Mouse (Mus musculus): ENCODE measurements around the gene Gucy1b1. TPM values are rescaled to one million over a fixed set of nuclear protein-coding genes. Genes with fewer than 3 reads are reported as not detected.
A peak's percentile ranks its signal among the peaks of the same experiment; 100 is the strongest.

Gucy1b1 gene
- polyA plus RNA-seq, 1 experiment from 2014 or later: 74.0 TPM

DNA sequence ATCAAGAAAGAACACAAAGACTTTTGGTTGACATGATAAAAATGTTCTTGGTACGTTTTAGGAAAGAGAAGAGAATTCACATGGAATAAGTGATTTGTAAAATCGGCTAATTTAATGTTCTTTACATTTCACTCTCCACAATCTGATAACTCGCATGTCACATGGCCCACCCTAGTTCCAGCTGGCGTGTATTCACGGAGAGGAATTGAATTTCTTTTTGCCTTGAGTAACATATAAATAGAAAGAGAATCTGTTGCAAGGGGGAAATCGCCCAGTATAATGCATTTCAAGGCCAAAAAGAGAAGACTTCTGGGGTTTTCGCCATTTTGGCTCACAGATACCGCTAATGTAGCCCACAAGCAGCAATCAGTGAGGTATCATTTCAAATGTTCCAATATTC lies 28.4 kb downstream of the Gucy1b1 start:
- no peak for ATAC-seq
- peaks cover 7% of the 10 kb centered on the region for H3K36me3 ChIP-seq (ENCODE audit: control insufficient read depth, insufficient read depth, low read length)
- H3K27me3 ChIP-seq (replicated peaks; ENCODE audit: control insufficient read depth, insufficient read depth, low read length): no peaks in the 10 kb centered on the region
- no peaks in the 10 kb centered on the region for H3K9me3 ChIP-seq (ENCODE audit: control insufficient read depth, low read length)
- WGBS: 89% methylated on average over 8 of the region's 8 CpGs
- no peak overlapping the region for H3K4me3 ChIP-seq (ENCODE audit: low read length)
- no peak overlapping the region for H3K9ac ChIP-seq (ENCODE audit: low read depth, low read length)
- H3K4me2 ChIP-seq (ENCODE audit: low read length): no peak overlapping the region
- no peak overlapping the region for H3K27ac ChIP-seq (ENCODE audit: low read depth, low read length)
- no peaks in the 10 kb centered on the region for H3K4me1 ChIP-seq (ENCODE audit: control insufficient read depth, insufficient read depth, low read depth, low read length)

DNA sequence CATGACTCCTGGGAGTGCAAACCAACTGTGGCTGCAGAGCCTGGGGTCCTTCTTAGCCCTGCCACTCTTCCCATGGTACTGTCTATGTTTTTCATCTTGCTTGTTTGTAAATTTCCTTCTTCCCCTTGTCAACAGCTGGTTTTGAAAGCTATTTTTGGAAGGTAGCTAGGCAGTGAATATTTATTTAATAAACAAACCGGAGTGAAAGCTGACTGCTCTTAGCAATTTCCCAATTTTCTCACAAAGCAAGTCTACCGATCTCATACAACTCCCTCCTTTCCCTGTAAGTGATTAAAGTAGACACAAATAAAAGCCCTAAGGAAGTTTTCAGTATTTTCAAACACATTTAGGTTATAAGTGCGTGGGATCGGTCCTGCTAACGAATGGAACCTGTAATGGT lies 29.6 kb downstream of the Gucy1b1 start:
- no peaks in the 10 kb centered on the region for H3K4me1 ChIP-seq (ENCODE audit: control insufficient read depth, insufficient read depth, low read depth, low read length)
- H3K27me3 ChIP-seq (replicated peaks; ENCODE audit: control insufficient read depth, insufficient read depth, low read length): no peaks in the 10 kb centered on the region
- ATAC-seq: no peak
- H3K9me3 ChIP-seq (ENCODE audit: control insufficient read depth, low read length): no peaks in the 10 kb centered on the region
- WGBS: 93% methylated on average over 5 of the region's 5 CpGs
- H3K36me3 ChIP-seq (ENCODE audit: control insufficient read depth, insufficient read depth, low read length): peaks cover 8% of the 10 kb centered on the region
- no peak overlapping the region for H3K9ac ChIP-seq (ENCODE audit: low read depth, low read length)
- no peak overlapping the region for H3K27ac ChIP-seq (ENCODE audit: low read depth, low read length)
- no peak overlapping the region for H3K4me2 ChIP-seq (ENCODE audit: low read length)
- no peak overlapping the region for H3K4me3 ChIP-seq (ENCODE audit: low read length)

DNA sequence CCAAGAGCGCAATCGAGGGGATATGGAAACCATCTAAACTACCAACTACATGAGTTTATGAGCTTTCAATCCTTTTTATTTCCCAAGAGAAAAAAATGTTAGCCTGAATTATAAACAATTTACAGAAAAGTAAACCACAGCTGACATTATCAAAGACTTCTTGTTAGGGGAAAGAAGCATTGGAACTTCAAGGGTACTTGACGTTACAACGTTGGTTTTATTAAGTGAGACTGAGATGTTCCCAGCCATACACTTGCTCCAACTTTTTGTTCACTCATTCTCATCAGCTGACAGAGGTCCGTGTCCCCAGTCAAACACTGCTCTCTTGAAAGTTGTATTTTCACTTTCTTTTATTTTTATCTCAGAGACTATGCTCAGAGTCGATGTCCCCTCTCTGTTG lies 30.8 kb downstream of the Gucy1b1 start:
- ATAC-seq: no peak
- Histone ChIP-seq H3K27me3 (replicated peaks; ENCODE audit: control insufficient read depth, insufficient read depth, low read length) (no peaks in the 10 kb centered on the region), H3K4me2 (ENCODE audit: low read length) (no peak overlapping the region), H3K4me3 (ENCODE audit: low read length) (no peak overlapping the region), H3K27ac (ENCODE audit: low read depth, low read length) (no peak overlapping the region), H3K4me1 (ENCODE audit: control insufficient read depth, insufficient read depth, low read depth, low read length) (no peaks in the 10 kb centered on the region), H3K36me3 (ENCODE audit: control insufficient read depth, insufficient read depth, low read length) (peaks cover 16% of the 10 kb centered on the region), H3K9ac (ENCODE audit: low read depth, low read length) (no peak overlapping the region), H3K9me3 (ENCODE audit: control insufficient read depth, low read length) (no peaks in the 10 kb centered on the region)
- whole genome bisulfite sequencing: 87% methylated on average over 6 of the region's 6 CpGs

DNA sequence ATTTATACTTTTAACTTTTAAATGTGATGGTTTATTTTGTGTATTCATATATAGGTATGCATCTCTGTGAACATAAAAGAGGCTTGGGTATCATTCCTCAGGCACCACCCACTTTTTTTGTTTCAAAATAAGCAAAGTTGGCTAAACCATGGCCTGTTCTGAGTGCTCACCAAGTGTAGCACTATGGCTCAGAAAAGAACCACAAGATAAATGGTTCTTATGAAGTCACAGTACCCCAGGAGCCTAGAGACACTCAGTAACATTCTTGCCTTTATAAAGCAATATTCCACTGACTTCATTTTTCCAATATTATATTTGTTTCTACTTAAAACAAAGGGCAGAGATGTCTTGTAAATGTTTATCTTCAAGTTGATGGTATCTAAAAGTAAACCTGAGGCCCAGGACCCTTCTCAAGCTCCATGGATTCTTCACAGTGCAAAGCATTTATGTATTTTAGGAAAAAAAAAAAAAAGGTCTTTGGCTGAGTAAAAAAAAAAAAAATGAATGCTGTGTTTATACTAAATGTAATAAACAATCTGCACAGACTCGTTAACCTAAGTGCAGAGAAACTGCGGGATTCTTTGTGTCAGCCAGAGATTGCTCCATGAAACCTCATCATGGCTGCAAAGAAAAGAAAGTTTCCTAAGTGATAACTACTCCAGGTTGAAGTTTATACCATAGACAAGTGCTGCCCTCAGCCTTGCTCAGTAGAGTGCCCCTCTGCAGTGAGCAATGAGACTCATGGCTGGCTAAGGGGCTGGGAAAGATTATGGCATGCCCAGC lies 38.0 kb downstream of the Gucy1b1 start:
- Histone ChIP-seq H3K9ac (ENCODE audit: low read depth, low read length) (no peak overlapping the region), H3K27ac (ENCODE audit: low read depth, low read length) (no peak overlapping the region), H3K36me3 (ENCODE audit: control insufficient read depth, insufficient read depth, low read length) (peaks cover 14% of the 10 kb centered on the region), H3K4me3 (ENCODE audit: low read length) (no peak overlapping the region), H3K4me1 (ENCODE audit: control insufficient read depth, insufficient read depth, low read depth, low read length) (no peaks in the 10 kb centered on the region), H3K4me2 (ENCODE audit: low read length) (no peak overlapping the region), H3K9me3 (ENCODE audit: control insufficient read depth, low read length) (no peaks in the 10 kb centered on the region), H3K27me3 (replicated peaks; ENCODE audit: control insufficient read depth, insufficient read depth, low read length) (no peaks in the 10 kb centered on the region)
- no peak for ATAC-seq
- WGBS: 78% methylated on average over 2 of the region's 2 CpGs

DNA sequence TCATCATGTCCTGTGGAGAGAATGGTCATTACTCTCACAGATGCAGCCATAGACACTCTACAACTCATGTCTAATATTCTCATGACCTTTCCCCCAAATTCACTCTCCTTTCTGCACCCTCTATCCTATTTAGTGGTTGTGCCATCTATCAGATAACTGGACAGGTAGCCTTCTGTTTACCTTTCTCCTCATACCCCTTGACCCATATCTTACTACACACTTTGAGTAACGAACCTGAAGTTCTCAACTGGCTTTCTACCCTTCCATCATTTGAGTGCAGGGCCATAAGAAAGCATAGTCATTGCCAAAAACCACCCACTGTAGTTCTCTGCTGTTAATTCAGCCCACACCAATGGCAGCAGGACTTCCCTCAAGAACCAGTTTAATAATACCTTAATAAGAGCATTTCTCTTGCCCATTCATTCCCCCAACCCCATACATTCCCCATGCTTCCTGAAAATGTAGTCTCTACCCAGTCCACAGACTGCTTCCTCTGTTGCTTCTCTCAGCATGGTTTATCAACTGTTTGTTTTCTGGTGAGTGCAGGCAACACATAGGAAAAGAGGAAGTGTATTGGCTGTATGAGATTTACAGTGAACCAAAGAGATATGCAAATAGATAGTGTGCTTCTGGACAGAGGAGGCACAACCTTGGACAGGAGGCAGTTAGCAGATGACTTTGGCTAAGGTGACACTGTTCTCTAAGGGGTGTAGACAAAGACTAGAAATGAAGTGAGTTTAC lies 44.3 kb downstream of the Gucy1b1 start:
- H3K27ac ChIP-seq (ENCODE audit: low read depth, low read length): no peak overlapping the region
- no peak overlapping the region for H3K4me3 ChIP-seq (ENCODE audit: low read length)
- H3K4me1 ChIP-seq (ENCODE audit: control insufficient read depth, insufficient read depth, low read depth, low read length): no peaks in the 10 kb centered on the region
- ATAC-seq: no peak
- 0 out of 2 replicates have a peak, but pooled peaks cover 2% of the 10 kb centered on the region for H3K36me3 ChIP-seq (ENCODE audit: control insufficient read depth, insufficient read depth, low read length)
- no peak overlapping the region for H3K9ac ChIP-seq (ENCODE audit: low read depth, low read length)
- no peaks in the 10 kb centered on the region for H3K27me3 ChIP-seq (replicated peaks; ENCODE audit: control insufficient read depth, insufficient read depth, low read length)
- H3K4me2 ChIP-seq (ENCODE audit: low read length): no peak overlapping the region
- whole genome bisulfite sequencing: 72% methylated on average over 1 of the region's 1 CpGs
- no peaks in the 10 kb centered on the region for H3K9me3 ChIP-seq (ENCODE audit: control insufficient read depth, low read length)

DNA sequence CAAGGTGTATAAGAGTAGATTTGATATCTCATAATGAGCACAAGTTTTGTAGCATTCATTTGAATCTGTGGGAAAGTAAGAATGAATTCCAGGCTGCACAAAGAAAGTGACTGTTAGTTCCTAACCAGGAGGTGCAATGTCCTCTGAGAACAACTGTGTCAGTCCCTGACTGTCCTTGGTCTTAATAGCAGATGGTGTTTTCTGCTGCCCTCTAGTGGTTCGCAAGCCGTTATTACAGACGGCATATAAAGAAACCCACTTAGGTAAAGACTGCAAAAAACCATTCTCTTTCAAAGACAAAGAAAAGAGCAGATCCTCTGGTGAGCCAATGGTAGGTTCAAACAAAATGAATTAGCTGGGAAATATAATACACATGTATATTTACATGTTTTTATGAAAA lies 45.3 kb downstream of the Gucy1b1 start:
- peak; percentile 90 for ATAC-seq
- WGBS: 2% methylated on average over 3 of the region's 3 CpGs
- Histone ChIP-seq H3K4me2 (ENCODE audit: low read length) (no peak overlapping the region), H3K4me3 (ENCODE audit: low read length) (no peak overlapping the region), H3K4me1 (ENCODE audit: control insufficient read depth, insufficient read depth, low read depth, low read length) (no peaks in the 10 kb centered on the region), H3K27me3 (replicated peaks; ENCODE audit: control insufficient read depth, insufficient read depth, low read length) (no peaks in the 10 kb centered on the region), H3K9ac (ENCODE audit: low read depth, low read length) (no peak overlapping the region), H3K27ac (ENCODE audit: low read depth, low read length) (no peak overlapping the region), H3K9me3 (ENCODE audit: control insufficient read depth, low read length) (no peaks in the 10 kb centered on the region), H3K36me3 (ENCODE audit: control insufficient read depth, insufficient read depth, low read length) (0 out of 2 replicates have a peak, but pooled peaks cover 2% of the 10 kb centered on the region)

DNA sequence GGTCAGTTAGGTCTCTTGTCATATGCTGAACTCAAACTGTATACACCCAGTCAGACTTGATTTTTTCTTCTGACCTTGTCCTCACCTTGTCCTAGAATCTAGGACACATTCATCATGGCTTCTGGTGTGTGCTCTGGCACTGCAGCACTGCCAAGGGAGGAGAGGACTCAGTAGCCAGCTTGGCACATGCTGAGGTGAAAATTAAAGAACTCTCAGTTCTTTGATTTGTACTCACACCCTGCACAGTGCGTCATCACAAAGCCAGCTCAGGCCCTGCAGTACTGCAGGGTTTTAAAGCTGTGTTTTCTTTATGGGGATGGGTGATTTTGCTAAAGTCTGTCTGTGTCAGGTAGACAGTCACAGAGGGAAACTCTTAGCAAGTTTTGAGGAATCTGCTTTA lies 47.2 kb downstream of the Gucy1b1 start:
- 81% methylated on average over 1 of the region's 1 CpGs for WGBS
- no peak overlapping the region for H3K4me3 ChIP-seq (ENCODE audit: low read length)
- no peak overlapping the region for H3K27ac ChIP-seq (ENCODE audit: low read depth, low read length)
- no peaks in the 10 kb centered on the region for H3K27me3 ChIP-seq (replicated peaks; ENCODE audit: control insufficient read depth, insufficient read depth, low read length)
- H3K9me3 ChIP-seq (ENCODE audit: control insufficient read depth, low read length): no peaks in the 10 kb centered on the region
- 0 out of 2 replicates have a peak, but pooled peaks cover 2% of the 10 kb centered on the region for H3K36me3 ChIP-seq (ENCODE audit: control insufficient read depth, insufficient read depth, low read length)
- no peaks in the 10 kb centered on the region for H3K4me1 ChIP-seq (ENCODE audit: control insufficient read depth, insufficient read depth, low read depth, low read length)
- H3K9ac ChIP-seq (ENCODE audit: low read depth, low read length): no peak overlapping the region
- peak; percentile 70; the same call in 1 of the 2 replicates for ATAC-seq
- H3K4me2 ChIP-seq (ENCODE audit: low read length): no peak overlapping the region

DNA sequence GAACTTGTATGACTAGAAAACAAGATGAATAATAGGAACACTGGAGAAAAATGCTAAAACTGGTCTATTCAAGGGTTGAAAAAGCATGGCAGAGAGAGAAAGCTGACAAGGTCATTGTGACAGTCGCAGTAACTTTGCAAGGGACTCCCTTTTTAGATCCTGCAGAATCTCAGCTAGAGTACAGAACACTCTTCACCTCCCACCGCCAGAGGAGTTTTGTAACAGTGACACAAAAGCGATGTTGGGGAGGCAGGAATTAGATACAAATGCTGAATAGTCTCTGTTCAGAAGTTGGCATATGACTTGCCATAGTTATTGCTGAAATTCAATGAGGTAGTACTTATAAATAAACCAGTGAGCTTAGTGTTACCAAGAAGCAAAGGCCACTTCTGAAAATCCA lies 51.4 kb downstream of the Gucy1b1 start:
- no peaks in the 10 kb centered on the region for H3K36me3 ChIP-seq (ENCODE audit: control insufficient read depth, insufficient read depth, low read length)
- no peak for ATAC-seq
- H3K9me3 ChIP-seq (ENCODE audit: control insufficient read depth, low read length): no peaks in the 10 kb centered on the region
- no peak overlapping the region for H3K27ac ChIP-seq (ENCODE audit: low read depth, low read length)
- H3K9ac ChIP-seq (ENCODE audit: low read depth, low read length): no peak overlapping the region
- H3K4me3 ChIP-seq (ENCODE audit: low read length): no peak overlapping the region
- H3K27me3 ChIP-seq (replicated peaks; ENCODE audit: control insufficient read depth, insufficient read depth, low read length): no peaks in the 10 kb centered on the region
- 80% methylated on average over 3 of the region's 3 CpGs for WGBS
- H3K4me1 ChIP-seq (ENCODE audit: control insufficient read depth, insufficient read depth, low read depth, low read length): no peaks in the 10 kb centered on the region
- H3K4me2 ChIP-seq (ENCODE audit: low read length): no peak overlapping the region

DNA sequence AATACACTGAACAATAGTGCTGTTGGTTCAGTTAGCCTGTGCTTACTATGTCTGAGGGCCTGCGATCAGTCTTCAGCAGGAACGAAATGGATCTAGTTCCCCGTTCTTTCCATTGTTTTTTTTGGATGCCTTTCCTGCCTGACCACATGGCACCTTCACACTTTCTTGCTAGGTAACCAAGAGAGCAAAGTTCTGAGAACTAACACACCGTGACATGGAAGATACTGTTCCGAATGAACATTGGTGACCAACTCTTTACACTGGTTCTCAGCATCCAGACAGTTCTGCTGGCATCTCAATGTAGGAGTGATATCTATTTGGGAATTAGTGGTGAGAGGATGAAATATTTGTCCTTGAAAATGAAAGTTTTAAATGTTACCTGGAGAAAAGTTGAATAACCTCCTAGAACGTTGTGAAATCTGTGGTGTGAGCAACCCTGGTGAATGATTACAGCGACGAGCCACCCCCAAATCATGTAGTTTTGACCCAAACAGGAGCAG lies 52.0 kb downstream of the Gucy1b1 start:
- 91% methylated on average over 8 of the region's 8 CpGs for WGBS
- H3K9ac ChIP-seq (ENCODE audit: low read depth, low read length): no peak overlapping the region
- ATAC-seq: no peak

More for the DNA sequence above, 52.0 kb downstream of the Gucy1b1 start:
- Histone ChIP-seq H3K27me3 (replicated peaks; ENCODE audit: control insufficient read depth, insufficient read depth, low read length) (no peaks in the 10 kb centered on the region), H3K4me1 (ENCODE audit: control insufficient read depth, insufficient read depth, low read depth, low read length) (no peaks in the 10 kb centered on the region), H3K36me3 (ENCODE audit: control insufficient read depth, insufficient read depth, low read length) (no peaks in the 10 kb centered on the region), H3K4me2 (ENCODE audit: low read length) (no peak overlapping the region), H3K27ac (ENCODE audit: low read depth, low read length) (no peak overlapping the region), H3K9me3 (ENCODE audit: control insufficient read depth, low read length) (no peaks in the 10 kb centered on the region), H3K4me3 (ENCODE audit: low read length) (no peak overlapping the region)

Measured in hindbrain, embryonic 16.5 days (tissue).